In the genomic region with DNA sequence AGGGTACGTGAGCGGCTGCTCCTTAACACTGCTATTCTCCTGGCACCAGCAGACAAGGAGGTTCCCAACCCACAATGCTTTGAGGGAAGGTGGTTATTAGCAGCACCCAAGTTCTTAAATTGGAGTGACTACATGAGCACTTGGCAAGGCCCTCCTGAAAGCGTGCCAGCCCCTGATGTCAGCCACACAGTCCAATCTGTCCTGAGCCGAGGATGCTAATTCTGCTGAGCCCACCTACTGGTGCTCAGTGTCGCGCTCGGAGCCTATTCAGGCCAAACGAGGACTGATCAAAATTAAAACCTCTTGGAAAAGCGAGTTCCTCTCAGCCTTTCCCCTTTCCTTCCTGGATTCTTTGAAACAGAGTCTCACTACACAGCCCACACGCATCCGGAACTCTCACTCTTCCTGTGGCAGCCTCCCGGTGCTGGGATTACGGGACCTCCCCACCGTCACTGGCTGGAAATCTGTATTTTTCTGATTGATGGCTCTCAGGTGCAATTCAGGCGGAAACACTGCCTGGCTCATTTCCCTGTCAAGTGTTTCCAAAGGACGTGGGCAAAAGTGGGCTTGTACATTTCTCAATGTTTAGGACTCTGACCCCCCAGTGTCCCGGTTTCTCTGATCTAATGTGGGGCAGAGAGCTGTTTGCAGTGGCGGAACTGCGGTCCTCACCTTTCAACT, we compare ENCODE assay signal across 8 mouse cellular contexts. TPM values are rescaled to one million over a fixed set of nuclear protein-coding genes. Genes with fewer than 3 reads are reported as not detected.
DNase-seq lines count a peak whose midpoint lies in the region; ATAC-seq lines count a peak whose summit lies in the region.

No protein-coding gene starts in this region.

- WGBS in forebrain, embryonic 15.5 days = 49% methylated on average over 19 of the region's 19 CpGs
- WGBS in hindbrain, embryonic 10.5 days = 88% methylated on average over 19 of the region's 19 CpGs

- no peak overlapping the region for H3K9ac ChIP-seq in forebrain, embryonic 15.5 days (replicated peaks)

- peaks cover 15% of the 10 kb centered on the region for H3K4me1 ChIP-seq in forebrain, embryonic 15.5 days
- peaks cover 6% of the 10 kb centered on the region for H3K4me1 ChIP-seq in hindbrain, embryonic 10.5 days (replicated peaks)

- no peaks in the 10 kb centered on the region for H3K27me3 ChIP-seq in forebrain, embryonic 15.5 days
- no peaks in the 10 kb centered on the region for H3K27me3 ChIP-seq in hindbrain, embryonic 10.5 days (ENCODE audit: insufficient read depth, poor library complexity, severe bottlenecking)

- peak; percentile 89 for ATAC-seq in forebrain, embryonic 15.5 days (replicated peaks)

- peaks cover 31% of the 10 kb centered on the region for H3K36me3 ChIP-seq in forebrain, embryonic 15.5 days
- peaks cover 61% of the 10 kb centered on the region for H3K36me3 ChIP-seq in hindbrain, embryonic 10.5 days

- intact Hi-C loops in heart, postnatal 10 days (cut with DNase I) = loop anchor here (2.0 kb wide), 1 partner anchor 28 kb away; no protein-coding TSS in a partner anchor

- H3K4me2 ChIP-seq in forebrain, embryonic 15.5 days (replicated peaks) = no peak overlapping the region; the same call in 1 of the 2 replicates

- peak overlapping the region; percentile 72 for H3K27ac ChIP-seq in forebrain, embryonic 15.5 days (replicated peaks)
- no peak overlapping the region for H3K27ac ChIP-seq in hindbrain, embryonic 10.5 days

- H3K4me3 ChIP-seq in forebrain, embryonic 15.5 days = no peak overlapping the region
- H3K4me3 ChIP-seq in hindbrain, embryonic 10.5 days = no peak overlapping the region

- DNase-seq in right cerebral cortex, adult 18-20 months = peak; percentile 83
- no peak for DNase-seq in right cerebral cortex, postnatal 25 days
- peak; percentile 90 to 92 for DNase-seq in heart, postnatal 10 days
- DNase-seq in left cerebral cortex, adult 11 months (ENCODE audit: low spot score) = peak; percentile 59
- peak; percentile 65 for DNase-seq in lung, postnatal 36 days
- DNase-seq in thymus, postnatal 14 days = no peak
- DNase-seq in hindbrain, embryonic 10.5 days (ENCODE audit: low spot score) = no peak

- H3K9me3 ChIP-seq in forebrain, embryonic 15.5 days = no peaks in the 10 kb centered on the region
- H3K9me3 ChIP-seq in hindbrain, embryonic 10.5 days = no peaks in the 10 kb centered on the region

RNA-seq across cellular contexts. Expression of a gene that starts 9.7 kb away (rescaled TPM):
- 19.2 and 21.3 TPM in 2 replicates for polyA plus RNA-seq in forebrain, embryonic 15.5 days (2015; fragmentation: Nextera tagmentation; extraction: Ambion mirVana)
- total RNA-seq in heart, postnatal 10 days (2021) = 10 to 100 TPM; 69.2 to 72.5 TPM
- polyA plus RNA-seq in hindbrain, embryonic 10.5 days (2016; fragmentation: Nextera tagmentation; extraction: Ambion mirVana) = 15.2 and 21.6 TPM in 2 replicates

RNA-seq across cellular contexts. Expression of a gene that starts 10.0 kb away (rescaled TPM):
- 34.5 and 37.4 TPM in 2 replicates for polyA plus RNA-seq in forebrain, embryonic 15.5 days (2015; fragmentation: Nextera tagmentation; extraction: Ambion mirVana)
- total RNA-seq in heart, postnatal 10 days (2021) = 1 to 10 TPM in 1 of 2 experiments, under 1 TPM in 1; 0.89 to 1.7 TPM
- 5.0 and 8.5 TPM in 2 replicates for polyA plus RNA-seq in hindbrain, embryonic 10.5 days (2016; fragmentation: Nextera tagmentation; extraction: Ambion mirVana)

RNA-seq across cellular contexts. Expression of a gene that starts 14.0 kb away (rescaled TPM):
- 7.4 TPM in 2 replicates for polyA plus RNA-seq in forebrain, embryonic 15.5 days (2015; fragmentation: Nextera tagmentation; extraction: Ambion mirVana)
- 10 to 100 TPM; 15.9 to 16.1 TPM for total RNA-seq in heart, postnatal 10 days (2021)
- 7.4 and 7.8 TPM in 2 replicates for polyA plus RNA-seq in hindbrain, embryonic 10.5 days (2016; fragmentation: Nextera tagmentation; extraction: Ambion mirVana)

RNA-seq across cellular contexts. Expression of a gene that starts 29.0 kb away (rescaled TPM):
- polyA plus RNA-seq in forebrain, embryonic 15.5 days (2015; fragmentation: Nextera tagmentation; extraction: Ambion mirVana) = not detected in 2 replicates
- total RNA-seq in heart, postnatal 10 days (2021) = 1 to 10 TPM; 2.7 to 3.1 TPM
- polyA plus RNA-seq in hindbrain, embryonic 10.5 days (2016; fragmentation: Nextera tagmentation; extraction: Ambion mirVana) = not detected in 2 replicates

RNA-seq across cellular contexts. Expression of a gene that starts 37.9 kb away (rescaled TPM):
- 22.4 and 24.8 TPM in 2 replicates for polyA plus RNA-seq in forebrain, embryonic 15.5 days (2015; fragmentation: Nextera tagmentation; extraction: Ambion mirVana)
- 10 to 100 TPM; 26.1 to 29.9 TPM for total RNA-seq in heart, postnatal 10 days (2021)
- polyA plus RNA-seq in hindbrain, embryonic 10.5 days (2016; fragmentation: Nextera tagmentation; extraction: Ambion mirVana) = 16.5 and 18.7 TPM in 2 replicates

Comparison
In these comparisons a context has a peak if more than half of its experiments do, and no peak if none do; other contexts are left out.
1. DNase-seq: peak in right cerebral cortex, adult 18-20 months (single experiment), heart, postnatal 10 days (2 of 2), left cerebral cortex, adult 11 months (single experiment) and lung, postnatal 36 days (single experiment); none in right cerebral cortex, postnatal 25 days (single experiment), thymus, postnatal 14 days (single experiment) and hindbrain, embryonic 10.5 days (single experiment).